Mouse (Mus musculus) cerebellum, postnatal 4 days (tissue): ENCODE data around the gene Rnf207.
A peak's percentile ranks its signal among the peaks of the same experiment; 100 is the strongest.

Experiments used
- DNase-seq, 2 experiments: peaks; one replicate each; pipeline ENCODE4 v3.0.0; 2022; ENCODE audit warnings: low spot score in 2 of 2, mixed read lengths in 1 of 2

Rnf207 gene

GRCm38 (mm10) chr4:152328691-152329090 is 9.9 kb upstream of the Rnf207 start:
- DNase-seq, result peak in 1 of 2 experiments; percentile 49

DNA sequence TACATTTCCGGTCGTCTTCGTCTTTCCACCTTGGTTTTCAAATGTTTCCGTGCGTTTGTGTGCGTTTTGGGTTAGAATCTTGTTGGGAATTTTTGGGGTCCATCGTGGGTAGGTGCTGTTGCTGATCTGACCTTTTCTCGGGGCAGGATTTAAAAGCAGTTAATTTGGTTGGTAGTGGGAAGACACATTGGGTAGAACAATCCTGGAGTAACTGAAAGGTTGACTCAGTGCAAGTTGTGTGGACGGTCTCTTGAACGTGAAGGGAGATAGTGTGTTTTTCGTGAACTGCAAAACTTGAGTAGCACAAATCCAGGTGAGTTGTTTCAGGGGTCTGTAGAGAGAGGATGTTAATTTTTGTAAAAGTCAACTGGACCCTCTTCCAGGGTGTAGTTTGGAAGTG is 7.8 kb upstream of the Rnf207 start:
- no peak for DNase-seq

DNA sequence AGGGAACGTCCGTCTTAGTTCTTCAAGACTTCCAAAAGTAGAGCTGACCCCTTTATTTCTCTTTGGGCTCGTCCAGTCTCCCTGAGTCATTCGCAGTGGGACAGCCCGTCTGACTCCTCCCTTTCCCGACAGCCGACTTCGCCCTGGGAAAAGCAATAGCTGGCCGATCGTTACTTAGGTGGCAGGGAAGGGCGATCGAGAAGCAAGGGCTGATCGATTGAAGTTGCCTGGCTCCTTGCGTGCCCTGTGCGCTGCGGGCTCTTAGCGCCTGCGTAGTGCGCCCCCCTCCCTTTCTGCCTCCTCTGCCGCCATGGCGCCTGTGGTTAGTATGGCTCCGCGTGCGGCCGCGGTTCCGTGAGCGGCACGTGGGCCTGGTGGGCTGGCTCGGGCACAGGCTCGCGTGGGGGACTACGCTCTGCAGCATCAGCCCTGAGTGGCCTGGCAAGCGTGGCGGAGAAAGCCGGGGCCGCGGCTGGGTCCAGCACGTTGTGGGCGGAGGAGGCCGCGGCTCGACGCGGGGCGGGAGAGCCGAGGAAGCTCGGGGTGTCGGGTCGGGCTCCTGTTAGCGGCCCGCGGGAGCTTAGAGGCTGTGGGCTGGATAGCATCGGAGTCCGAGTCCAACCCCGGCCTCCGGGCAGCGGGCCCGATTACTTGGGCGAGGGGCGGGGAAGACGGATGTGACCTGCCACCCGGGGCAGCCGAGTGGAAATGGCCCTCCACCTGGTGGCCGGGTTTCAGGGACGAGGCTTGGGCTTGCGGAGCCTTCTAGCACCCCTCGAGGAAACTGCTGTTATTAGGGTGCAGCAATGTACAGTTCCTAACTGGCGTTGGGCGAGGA is 7.0 kb upstream of the Rnf207 start, which contains the start of gene Rpl22:
TSS of gene Rpl22 (plus strand) at position 169 of the 838 bp plus-strand sequence.
- DNase-seq, result peak; percentile 78 to 90

GRCm38 (mm10) chr4:152324641-152325562 is 6.1 kb upstream of the Rnf207 start:
- DNase-seq, result no peak

GRCm38 (mm10) chr4:152321464-152321863 is 2.7 kb upstream of the Rnf207 start:
- no peak for DNase-seq

DNA sequence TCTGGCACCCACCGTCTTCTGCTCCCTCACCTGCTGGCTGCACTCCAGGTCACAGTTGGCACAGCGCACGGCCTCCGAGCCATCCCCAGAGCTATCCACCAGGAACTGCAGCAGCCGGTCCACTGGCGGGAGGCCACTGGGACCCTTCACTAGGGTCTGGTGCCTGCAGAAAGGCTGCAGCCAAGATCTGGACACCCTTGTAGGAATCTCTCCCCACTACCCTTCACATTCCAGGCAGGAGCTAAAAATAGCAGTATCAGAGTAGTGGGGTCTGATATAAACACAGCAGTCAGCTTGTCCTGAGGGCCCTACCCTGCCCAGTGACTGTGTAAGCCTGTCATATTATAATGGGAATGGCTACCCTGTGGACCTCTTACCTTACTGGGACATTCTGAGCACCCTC is 1.2 kb downstream of the Rnf207 start:
- DNase-seq, result no peak

DNA sequence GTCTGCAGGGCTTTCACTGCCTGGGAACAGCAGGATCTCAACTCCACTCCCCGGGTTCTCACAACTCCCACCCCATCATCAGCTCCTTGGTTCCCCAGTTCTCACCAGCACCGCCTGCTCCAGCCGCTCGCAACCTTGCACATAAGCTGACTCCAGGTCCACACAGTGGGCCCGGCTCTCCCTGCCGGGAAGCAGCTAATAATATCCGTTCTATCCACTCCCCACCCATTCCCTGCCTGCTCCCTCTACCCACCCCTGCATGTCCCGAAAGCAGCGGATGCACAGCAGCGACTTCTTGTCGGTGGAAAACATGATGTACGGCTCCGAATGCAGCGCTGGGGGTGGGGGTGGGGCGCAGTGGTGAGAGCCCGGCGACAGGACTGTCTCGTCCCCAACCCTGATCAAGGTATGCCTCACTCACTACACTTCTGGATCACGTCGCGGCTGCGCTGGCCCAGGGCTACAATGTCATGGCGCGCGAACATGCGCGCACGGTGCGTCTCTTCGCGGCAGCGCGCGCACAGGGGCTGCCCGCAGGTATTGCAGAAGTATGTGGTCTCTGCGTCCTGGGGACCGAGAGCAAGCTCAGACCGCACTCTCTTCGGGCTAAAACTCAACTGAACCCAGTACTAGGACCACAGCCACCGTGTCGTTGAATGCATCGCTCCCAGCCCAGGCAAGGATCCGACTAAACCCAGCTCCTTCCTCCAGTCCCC is 3.1 kb downstream of the Rnf207 start:
- no peak for DNase-seq

DNA sequence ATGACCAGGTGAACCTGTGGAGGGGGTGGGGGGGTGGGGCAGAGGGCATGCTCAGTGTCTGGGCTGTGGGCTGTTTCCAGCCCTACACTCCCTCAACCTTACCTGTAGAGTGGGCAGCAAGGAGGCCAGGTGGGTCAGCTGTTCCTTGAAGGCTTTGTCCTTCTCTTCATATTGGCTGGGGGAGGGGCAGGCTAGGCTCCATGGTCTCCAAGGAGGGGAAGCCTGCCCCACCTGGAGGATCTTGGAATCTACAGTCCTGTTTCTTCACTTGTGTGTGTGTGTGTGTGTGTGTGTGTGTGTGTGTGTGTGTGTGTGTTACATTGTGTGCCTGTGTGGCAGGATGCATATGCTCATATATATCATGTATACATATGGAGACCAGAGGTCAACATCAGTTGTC is 4.9 kb downstream of the Rnf207 start:
- peak in 1 of 2 experiments; percentile 63 for DNase-seq

DNA sequence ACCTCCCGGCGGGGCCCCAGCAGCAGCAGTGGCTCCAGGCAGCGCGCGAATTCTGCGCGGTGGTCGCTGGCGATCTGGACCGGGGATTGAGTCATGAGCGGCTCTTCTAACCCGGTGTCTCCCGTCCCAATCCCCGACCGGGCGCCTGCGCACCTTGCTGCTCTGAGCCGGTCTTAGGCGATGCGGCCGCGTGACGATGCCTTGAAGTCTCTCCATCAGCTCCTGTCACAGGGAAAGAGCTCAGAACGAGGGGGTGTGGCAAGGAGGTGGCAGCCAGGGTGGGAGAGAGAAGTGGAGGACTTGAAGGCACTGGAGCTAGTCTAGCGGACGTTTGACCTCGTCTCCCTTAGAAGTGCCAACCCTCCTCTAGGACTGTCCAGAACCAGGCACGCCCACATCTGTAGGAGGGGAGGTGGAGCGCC is 5.6 kb downstream of the Rnf207 start:
- DNase-seq, result no peak

DNA sequence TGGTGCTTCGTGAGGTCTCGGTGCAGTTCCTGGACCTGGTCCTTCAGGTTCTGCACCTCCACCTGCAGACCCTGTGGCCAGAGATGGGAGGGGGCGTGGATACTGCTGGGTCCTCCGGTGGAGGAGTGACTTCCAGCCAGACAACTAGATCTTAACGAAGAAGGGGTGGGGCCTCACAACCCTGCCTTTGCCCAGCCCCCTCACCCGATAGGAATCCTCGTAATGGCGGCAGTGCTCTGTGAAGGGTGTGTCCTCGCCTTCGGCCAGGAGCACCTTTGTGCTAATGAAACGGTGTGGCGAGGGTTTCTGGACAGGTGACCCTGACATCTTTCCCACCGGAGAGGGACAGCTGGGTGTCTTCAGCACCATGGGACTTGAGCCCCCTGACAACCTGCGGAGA is 6.6 kb downstream of the Rnf207 start:
- DNase-seq, result no peak

- no peak for DNase-seq
These were observed 11.3 kb downstream of the Rnf207 start for GRCm38 (mm10) chr4:152307542-152307941.

DNA sequence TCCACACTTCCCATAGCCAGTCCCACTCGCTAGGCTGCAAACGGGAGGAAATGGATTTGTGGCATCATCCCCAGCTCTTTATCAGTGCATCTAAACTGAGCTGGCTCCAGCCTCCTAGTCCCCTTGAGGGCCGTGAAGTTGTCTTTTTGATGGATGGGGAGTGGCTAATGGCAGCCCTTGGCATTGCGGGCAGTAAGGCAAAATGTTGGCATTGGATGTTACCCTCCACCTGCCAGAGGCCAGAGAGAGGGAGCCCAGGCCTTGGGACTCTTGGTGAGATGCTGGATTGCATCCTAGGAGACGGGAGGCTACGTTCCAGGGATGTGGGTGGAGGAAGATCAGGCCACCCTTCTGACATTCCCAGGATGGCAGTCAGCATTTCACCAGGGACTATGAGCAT is 12.8 kb downstream of the Rnf207 start:
- no peak for DNase-seq

GRCm38 (mm10) chr4:152304685-152305084 is 14.1 kb downstream of the Rnf207 start:
- DNase-seq, result peak in 1 of 2 experiments; percentile 65

GRCm38 (mm10) chr4:152303172-152303571 is 15.6 kb downstream of the Rnf207 start:
- no peak for DNase-seq

DNA sequence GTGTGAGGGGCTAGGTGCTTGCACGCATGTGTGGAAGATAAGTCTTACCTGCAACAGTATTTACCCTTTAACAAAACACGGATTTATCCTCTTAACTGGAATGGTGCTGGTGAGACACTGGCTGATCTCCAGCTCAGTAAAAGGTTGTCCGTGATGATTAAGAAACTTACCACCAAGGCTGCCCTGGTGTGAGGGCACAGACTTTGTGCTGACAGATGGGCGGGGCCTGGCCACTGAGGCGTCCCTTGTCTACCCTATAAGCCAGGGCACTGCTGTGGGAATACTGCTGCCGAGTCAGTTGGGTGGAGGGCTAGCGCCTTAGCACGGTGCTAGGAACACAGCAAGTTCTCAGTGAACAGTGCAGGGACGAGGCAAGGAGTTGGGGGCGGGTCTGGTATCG is 16.8 kb downstream of the Rnf207 start:
- no peak for DNase-seq

DNA sequence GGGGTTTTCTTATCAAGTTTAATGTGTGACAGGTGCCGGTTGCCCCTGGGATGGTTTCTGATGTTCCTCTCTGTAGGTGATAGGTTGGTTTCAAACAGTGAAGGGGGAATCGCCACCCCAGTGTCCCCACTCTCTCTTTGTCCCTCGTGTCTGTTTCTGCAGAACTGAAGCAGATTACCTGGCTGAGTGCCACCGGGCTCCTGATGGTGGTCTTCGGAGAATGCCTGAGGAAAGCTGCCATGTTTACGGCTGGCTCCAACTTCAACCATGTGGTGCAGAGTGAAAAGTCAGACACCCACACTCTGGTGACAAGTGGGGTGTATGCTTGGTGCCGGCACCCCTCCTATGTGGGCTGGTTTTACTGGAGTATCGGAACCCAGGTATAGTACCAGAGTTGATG is 18.4 kb downstream of the Rnf207 start:
- DNase-seq, result no peak

- no peak for DNase-seq
These were observed 20.0 kb downstream of the Rnf207 start for GRCm38 (mm10) chr4:152298836-152299235.

DNA sequence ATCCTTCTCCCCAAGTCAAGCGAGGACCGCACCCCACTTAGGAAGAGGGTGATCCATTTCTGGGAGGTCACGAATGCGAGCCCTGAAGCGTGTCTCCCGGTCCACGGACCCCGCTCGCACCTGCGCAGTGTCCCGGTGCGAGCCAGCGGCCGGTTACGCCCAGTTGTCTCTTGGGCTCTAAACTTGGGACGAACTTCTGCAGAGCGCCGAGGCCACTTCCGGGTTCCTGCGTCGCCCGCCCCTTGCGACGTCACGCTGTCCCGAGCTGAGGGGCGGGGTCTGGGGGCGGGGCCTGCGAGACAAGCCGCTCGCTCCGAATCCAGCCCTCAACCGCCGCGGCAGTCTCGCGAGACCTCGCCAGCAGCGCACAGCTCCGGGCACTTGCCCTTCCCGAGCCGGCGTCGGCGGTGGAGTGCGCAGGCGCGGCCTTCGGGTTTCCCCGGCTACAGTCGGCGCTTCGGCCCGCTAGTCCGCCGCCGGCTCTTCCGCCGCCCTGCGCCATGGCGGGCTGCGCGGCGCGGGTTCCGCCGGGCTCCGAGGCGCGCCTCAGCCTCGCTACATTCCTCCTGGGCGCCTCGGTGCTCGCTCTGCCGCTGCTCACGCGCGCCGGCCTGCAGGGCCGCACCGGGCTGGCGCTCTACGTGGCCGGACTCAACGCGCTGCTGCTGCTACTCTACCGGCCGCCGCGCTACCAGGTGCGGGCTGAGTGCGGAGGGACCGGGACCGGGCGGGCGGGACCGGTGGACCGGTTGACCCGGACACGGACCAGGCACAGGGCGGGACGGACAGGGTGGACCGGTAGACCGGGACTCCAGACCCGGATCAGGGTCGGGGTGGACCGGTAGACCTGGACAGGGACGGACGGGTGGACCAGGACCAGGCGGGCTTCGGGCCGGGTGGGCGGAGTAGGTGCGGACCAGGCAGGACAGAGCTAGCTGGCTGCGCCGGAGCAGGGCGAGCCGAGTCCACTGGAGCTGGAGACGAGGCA is 21.6 kb downstream of the Rnf207 start, which contains the start of gene Icmt:
TSS of gene Icmt (plus strand) at position 354 of the 988 bp plus-strand sequence.
- peak; percentile 99 to 100 for DNase-seq

DNA sequence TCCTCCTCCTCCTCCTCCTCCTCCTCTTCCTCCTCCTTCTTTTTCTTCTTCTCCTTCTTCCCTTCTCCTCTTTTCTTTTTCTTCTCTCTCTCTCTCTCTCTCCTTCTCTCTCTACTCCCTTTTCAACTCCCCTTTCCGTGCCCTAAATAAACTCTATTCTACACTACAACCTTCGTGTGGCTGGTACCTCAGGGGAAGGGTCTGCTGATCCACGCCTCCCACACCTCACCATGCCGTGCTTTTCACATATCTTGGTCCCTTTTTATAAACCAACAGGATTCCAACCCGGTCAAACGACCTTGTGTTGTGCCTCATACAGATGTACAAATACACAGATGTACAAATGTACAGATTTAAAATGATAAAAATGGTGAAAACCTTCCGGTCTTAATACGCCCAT is 22.4 kb downstream of the Rnf207 start:
- DNase-seq, result no peak

GRCm38 (mm10) chr4:152295916-152296315 is 22.9 kb downstream of the Rnf207 start:
- DNase-seq, result no peak
